Comparison of ENCODE assay signal across 11 mouse cellular contexts in genomic region chr14:25711602-25712001, GRCm38 (mm10). TPM values are rescaled to one million over a fixed set of nuclear protein-coding genes. Genes with fewer than 3 reads are reported as not detected.
DNase-seq lines count a peak whose midpoint lies in the region; ATAC-seq and TF ChIP-seq lines count a peak whose summit lies in the region.
"Had no signal": no experiment of that assay in that cellular context is flagged by ENCODE, and none has a peak within 500 bp of the region (broad histone marks: within the 10 kb centered on the region; RNA-seq: fewer than 3 reads in every experiment).

No protein-coding gene starts in this region.

- H3K36me3 ChIP-seq in heart, embryonic 10.5 days: peaks cover 23% of the 10 kb centered on the region
- H3K36me3 ChIP-seq in kidney, postnatal 0 days (ENCODE audit: insufficient read depth, low read length): no peaks in the 10 kb centered on the region
- H3K36me3 ChIP-seq in embryonic facial prominence, embryonic 15.5 days: 0 out of 2 replicates have a peak, but pooled peaks cover 5% of the 10 kb centered on the region
- H3K36me3 ChIP-seq in limb, embryonic 15.5 days: peaks cover 21% of the 10 kb centered on the region
- H3K36me3 ChIP-seq in hindbrain, embryonic 16.5 days (ENCODE audit: control insufficient read depth, insufficient read depth, low read length): no peaks in the 10 kb centered on the region
- H3K36me3 ChIP-seq: neural tube, embryonic 15.5 days had no signal

- 0 out of 2 replicates have a peak, but pooled peaks cover 6% of the 10 kb centered on the region for H3K27me3 ChIP-seq in heart, embryonic 10.5 days (ENCODE audit: insufficient read depth, poor library complexity, severe bottlenecking)
- H3K27me3 ChIP-seq in kidney, postnatal 0 days (ENCODE audit: insufficient read depth, low read length): no peaks in the 10 kb centered on the region
- no peaks in the 10 kb centered on the region for H3K27me3 ChIP-seq in embryonic facial prominence, embryonic 15.5 days
- H3K27me3 ChIP-seq in limb, embryonic 15.5 days: no peaks in the 10 kb centered on the region
- H3K27me3 ChIP-seq in hindbrain, embryonic 16.5 days (replicated peaks; ENCODE audit: control insufficient read depth, insufficient read depth, low read length): no peaks in the 10 kb centered on the region
- H3K27me3 ChIP-seq: neural tube, embryonic 15.5 days had no signal

- H3K9me3 ChIP-seq in heart, embryonic 10.5 days: no peaks in the 10 kb centered on the region
- H3K9me3 ChIP-seq in kidney, postnatal 0 days (replicated peaks; ENCODE audit: low read length): no peaks in the 10 kb centered on the region
- H3K9me3 ChIP-seq in embryonic facial prominence, embryonic 15.5 days (replicated peaks): no peaks in the 10 kb centered on the region
- no peaks in the 10 kb centered on the region for H3K9me3 ChIP-seq in limb, embryonic 15.5 days
- H3K9me3 ChIP-seq in hindbrain, embryonic 16.5 days (ENCODE audit: control insufficient read depth, low read length): no peaks in the 10 kb centered on the region
- H3K9me3 ChIP-seq: neural tube, embryonic 15.5 days had no signal

- TF ChIP-seq CTCF in kidney, postnatal 0 days (IDR thresholded peaks at IDR 0.05; ENCODE audit: low read depth): no peak

- no peak overlapping the region for H3K4me3 ChIP-seq in heart, embryonic 10.5 days
- no peak overlapping the region for H3K4me3 ChIP-seq in kidney, postnatal 0 days (replicated peaks; ENCODE audit: low read depth, low read length)
- no peak overlapping the region for H3K4me3 ChIP-seq in embryonic facial prominence, embryonic 15.5 days (replicated peaks)
- no peak overlapping the region for H3K4me3 ChIP-seq in limb, embryonic 15.5 days
- H3K4me3 ChIP-seq in hindbrain, embryonic 16.5 days (ENCODE audit: low read length): no peak overlapping the region
- H3K4me3 ChIP-seq: neural tube, embryonic 15.5 days had no signal

- no peak overlapping the region for H3K4me2 ChIP-seq in kidney, postnatal 0 days (ENCODE audit: low read length)
- H3K4me2 ChIP-seq in embryonic facial prominence, embryonic 15.5 days (replicated peaks): no peak overlapping the region
- no peak overlapping the region for H3K4me2 ChIP-seq in limb, embryonic 15.5 days
- no peak overlapping the region for H3K4me2 ChIP-seq in hindbrain, embryonic 16.5 days (ENCODE audit: low read length)
- H3K4me2 ChIP-seq: neural tube, embryonic 15.5 days had no signal

- no peak for DNase-seq in heart, embryonic 10.5 days (ENCODE audit: low spot score)
- DNase-seq in heart, adult 8-10 months (ENCODE audit: low spot score): no peak
- DNase-seq in kidney, postnatal 0 days (ENCODE audit: low spot score): peak; percentile 36
- DNase-seq in kidney, adult 9 months: no peak
- DNase-seq in ovary, postnatal 36 days (ENCODE audit: low spot score): no peak
- DNase-seq: right cerebral cortex, postnatal 14 days; thymus, postnatal 36 days had no signal

- WGBS in heart, embryonic 10.5 days: 67% methylated on average over 8 of the region's 8 CpGs
- 28% methylated on average over 8 of the region's 8 CpGs for WGBS in kidney, postnatal 0 days
- WGBS in embryonic facial prominence, embryonic 15.5 days: 45% methylated on average over 8 of the region's 8 CpGs
- 48% methylated on average over 8 of the region's 8 CpGs for WGBS in limb, embryonic 15.5 days
- WGBS in hindbrain, embryonic 16.5 days: 67% methylated on average over 8 of the region's 8 CpGs

- ATAC-seq in kidney, postnatal 0 days (replicated peaks; ENCODE audit: low FRiP score, low read depth): no peak
- ATAC-seq in embryonic facial prominence, embryonic 15.5 days (ENCODE audit: insufficient number of reproducible peaks, low FRiP score, low TSS enrichment, low read depth): no peak
- no peak for ATAC-seq in limb, embryonic 15.5 days (ENCODE audit: insufficient number of reproducible peaks, low FRiP score, low TSS enrichment, low read depth)
- no peak for ATAC-seq in hindbrain, embryonic 16.5 days

- H3K4me1 ChIP-seq in heart, embryonic 10.5 days: peaks cover 56% of the 10 kb centered on the region
- peaks cover 24% of the 10 kb centered on the region for H3K4me1 ChIP-seq in kidney, postnatal 0 days (replicated peaks; ENCODE audit: insufficient read depth, low read length)
- peaks cover 47% of the 10 kb centered on the region for H3K4me1 ChIP-seq in embryonic facial prominence, embryonic 15.5 days
- peaks cover 44% of the 10 kb centered on the region for H3K4me1 ChIP-seq in limb, embryonic 15.5 days
- peaks cover 3% of the 10 kb centered on the region; the same call in 1 of the 2 replicates for H3K4me1 ChIP-seq in hindbrain, embryonic 16.5 days (ENCODE audit: control insufficient read depth, insufficient read depth, low read depth, low read length)

- H3K27ac ChIP-seq in heart, embryonic 10.5 days: peak overlapping the region; percentile 86
- 0 out of 2 replicates have a peak overlapping the region, but pooled peaks have one; percentile 6 for H3K27ac ChIP-seq in kidney, postnatal 0 days
- 0 out of 2 replicates have a peak overlapping the region, but pooled peaks have one; percentile 4 for H3K27ac ChIP-seq in embryonic facial prominence, embryonic 15.5 days (replicated peaks)
- 0 out of 2 replicates have a peak overlapping the region, but pooled peaks have one; percentile 47 for H3K27ac ChIP-seq in limb, embryonic 15.5 days
- no peak overlapping the region for H3K27ac ChIP-seq in hindbrain, embryonic 16.5 days (ENCODE audit: low read depth, low read length)
- H3K27ac ChIP-seq: neural tube, embryonic 15.5 days had no signal

- no peak overlapping the region for H3K9ac ChIP-seq in kidney, postnatal 0 days (ENCODE audit: low read depth, low read length)
- H3K9ac ChIP-seq in embryonic facial prominence, embryonic 15.5 days: no peak overlapping the region
- H3K9ac ChIP-seq in limb, embryonic 15.5 days: no peak overlapping the region
- no peak overlapping the region for H3K9ac ChIP-seq in hindbrain, embryonic 16.5 days (ENCODE audit: low read depth, low read length)
- H3K9ac ChIP-seq: neural tube, embryonic 15.5 days had no signal

RNA-seq across cellular contexts. Expression of gene Ppif, which starts 17.6 kb away (rescaled TPM):
- polyA plus RNA-seq in heart, embryonic 10.5 days (2016; fragmentation: Nextera tagmentation; extraction: Ambion mirVana): 65.7 and 104 TPM in 2 replicates
- 100 to 1,000 TPM; 300 to 329 (median 307) TPM for total RNA-seq in heart, adult 8-10 months (2022)
- 56.5 and 61.2 TPM in 2 replicates for polyA plus RNA-seq in kidney, postnatal 0 days (2015; fragmentation: Nextera tagmentation; extraction: Ambion mirVana)
- polyA plus RNA-seq in embryonic facial prominence, embryonic 15.5 days (2015; fragmentation: Nextera tagmentation; extraction: Ambion mirVana): 25.3 and 30.6 TPM in 2 replicates
- 26.4 and 32.1 TPM in 2 replicates for polyA plus RNA-seq in limb, embryonic 15.5 days (2015; fragmentation: Nextera tagmentation; extraction: Ambion mirVana)
- 34.6 and 45.4 TPM in 2 replicates for polyA plus RNA-seq in hindbrain, embryonic 16.5 days (2015; fragmentation: Nextera tagmentation; extraction: Ambion mirVana)

RNA-seq across cellular contexts. Expression of gene Zcchc24, which starts 57.2 kb away (rescaled TPM):
- 15.2 and 16.9 TPM in 2 replicates for polyA plus RNA-seq in heart, embryonic 10.5 days (2016; fragmentation: Nextera tagmentation; extraction: Ambion mirVana)
- 10 to 100 TPM; 28.3 to 37.1 (median 32.0) TPM for total RNA-seq in heart, adult 8-10 months (2022)
- polyA plus RNA-seq in kidney, postnatal 0 days (2015; fragmentation: Nextera tagmentation; extraction: Ambion mirVana): 15.7 and 15.9 TPM in 2 replicates
- 34.0 and 35.2 TPM in 2 replicates for polyA plus RNA-seq in embryonic facial prominence, embryonic 15.5 days (2015; fragmentation: Nextera tagmentation; extraction: Ambion mirVana)
- polyA plus RNA-seq in limb, embryonic 15.5 days (2015; fragmentation: Nextera tagmentation; extraction: Ambion mirVana): 31.6 and 35.4 TPM in 2 replicates
- 10.1 and 17.2 TPM in 2 replicates for polyA plus RNA-seq in hindbrain, embryonic 16.5 days (2015; fragmentation: Nextera tagmentation; extraction: Ambion mirVana)
